ENCODE assay signal across 37 mouse cellular contexts in genomic region chr11:49080636-49081035, GRCm38 (mm10). TPM values are rescaled to one million over a fixed set of nuclear protein-coding genes. Genes with fewer than 3 reads are reported as not detected.
DNase-seq lines count a peak whose midpoint lies in the region; ATAC-seq and TF ChIP-seq lines count a peak whose summit lies in the region.
"Had no signal": no experiment of that assay in that cellular context is flagged by ENCODE, and none has a peak within 500 bp of the region (broad histone marks: within the 10 kb centered on the region; RNA-seq: fewer than 3 reads in every experiment).

No protein-coding gene starts in this region.

- H3K9ac ChIP-seq in liver, embryonic 15.5 days = no peak overlapping the region
- H3K9ac ChIP-seq: embryonic facial prominence, embryonic 15.5 days; forebrain, embryonic 15.5 days; hindbrain, embryonic 15.5 days; limb, embryonic 15.5 days; midbrain, embryonic 13.5 days; neural tube, embryonic 13.5 days had no signal

- DNase-seq in gastrocnemius, adult 2 months = no peak
- DNase-seq in gastrocnemius, postnatal 25 days = no peak
- DNase-seq in ovary, postnatal 10 days (ENCODE audit: low spot score) = no peak
- DNase-seq in layer of hippocampus, postnatal 36 days = no peak
- DNase-seq: adrenal gland, postnatal 25 days; cerebellum, adult 2 months; cerebellum, postnatal 14 days; heart, postnatal 14 days; kidney, adult 18-20 months; kidney, postnatal 4 days; left cerebral cortex, postnatal 4 days; lung, adult 2 months; lung, postnatal 14 days; thymus, postnatal 25 days had no signal

- H3K9me3 ChIP-seq in megakaryocyte, embryonic 14.5 days = no peaks in the 10 kb centered on the region
- no peaks in the 10 kb centered on the region for H3K9me3 ChIP-seq in liver, embryonic 15.5 days (replicated peaks)
- H3K9me3 ChIP-seq: embryonic facial prominence, embryonic 10.5 days; embryonic facial prominence, embryonic 15.5 days; forebrain, embryonic 15.5 days; hindbrain, embryonic 10.5 days; hindbrain, embryonic 15.5 days; limb, embryonic 15.5 days; midbrain, embryonic 13.5 days; neural tube, embryonic 13.5 days had no signal

- peaks cover 92% of the 10 kb centered on the region for H3K4me1 ChIP-seq in megakaryocyte, embryonic 14.5 days
- H3K4me1 ChIP-seq in liver, embryonic 15.5 days (replicated peaks) = peaks cover 47% of the 10 kb centered on the region
- H3K4me1 ChIP-seq: embryonic facial prominence, embryonic 10.5 days; embryonic facial prominence, embryonic 15.5 days; forebrain, embryonic 15.5 days; hindbrain, embryonic 10.5 days; hindbrain, embryonic 15.5 days; limb, embryonic 15.5 days; midbrain, embryonic 13.5 days; neural tube, embryonic 13.5 days had no signal

- intact Hi-C loops in gastrocnemius, adult 2 months (cut with DNase I) = loop anchor here (10.0 kb wide), 1 partner anchor 86 kb away; the partner anchor contains the start of genes Gm12185 and Tgtp1

- no peak overlapping the region for H3K4me2 ChIP-seq in liver, embryonic 15.5 days
- H3K4me2 ChIP-seq: embryonic facial prominence, embryonic 15.5 days; forebrain, embryonic 15.5 days; hindbrain, embryonic 15.5 days; limb, embryonic 15.5 days; midbrain, embryonic 13.5 days; neural tube, embryonic 13.5 days had no signal

- 0 out of 2 replicates have a peak overlapping the region, but pooled peaks have one; percentile 9 for H3K27ac ChIP-seq in gastrocnemius, adult 2 months
- H3K27ac ChIP-seq in liver, embryonic 15.5 days (replicated peaks) = peak overlapping the region; percentile 39; the same call in 1 of the 2 replicates
- H3K27ac ChIP-seq: embryonic facial prominence, embryonic 10.5 days; embryonic facial prominence, embryonic 15.5 days; forebrain, embryonic 15.5 days; hindbrain, embryonic 10.5 days; hindbrain, embryonic 15.5 days; limb, embryonic 15.5 days; midbrain, embryonic 13.5 days; neural tube, embryonic 13.5 days had no signal

- WGBS in liver, embryonic 15.5 days (ENCODE audit: insufficient replicate concordance) = 32% methylated on average over 1 of the region's 1 CpGs

- peaks cover 18% of the 10 kb centered on the region for H3K36me3 ChIP-seq in megakaryocyte, embryonic 14.5 days (replicated peaks; ENCODE audit: low read length)
- no peaks in the 10 kb centered on the region for H3K36me3 ChIP-seq in liver, embryonic 15.5 days (replicated peaks)
- H3K36me3 ChIP-seq: embryonic facial prominence, embryonic 10.5 days; embryonic facial prominence, embryonic 15.5 days; forebrain, embryonic 15.5 days; hindbrain, embryonic 10.5 days; hindbrain, embryonic 15.5 days; limb, embryonic 15.5 days; midbrain, embryonic 13.5 days; neural tube, embryonic 13.5 days had no signal

- no peaks in the 10 kb centered on the region for H3K27me3 ChIP-seq in megakaryocyte, embryonic 14.5 days (replicated peaks)
- H3K27me3 ChIP-seq in liver, embryonic 15.5 days = no peaks in the 10 kb centered on the region
- H3K27me3 ChIP-seq: embryonic facial prominence, embryonic 15.5 days; forebrain, embryonic 15.5 days; hindbrain, embryonic 15.5 days; limb, embryonic 15.5 days; midbrain, embryonic 13.5 days; neural tube, embryonic 13.5 days had no signal

- no peak for ATAC-seq in megakaryocyte, adult 5-6 weeks (ENCODE audit: poor library complexity, severe bottlenecking)
- ATAC-seq in liver, embryonic 15.5 days (ENCODE audit: insufficient read depth) = no peak
- ATAC-seq: forebrain, embryonic 15.5 days; midbrain, embryonic 13.5 days had no signal

- no peak for TF ChIP-seq CTCF in gastrocnemius, adult 2 months (IDR thresholded peaks at IDR 0.05)

- no peak overlapping the region for H3K4me3 ChIP-seq in gastrocnemius, adult 2 months
- peak overlapping the region; percentile 83 for H3K4me3 ChIP-seq in megakaryocyte, embryonic 14.5 days (replicated peaks)
- H3K4me3 ChIP-seq in liver, embryonic 15.5 days (replicated peaks) = no peak overlapping the region
- H3K4me3 ChIP-seq: embryonic facial prominence, embryonic 10.5 days; embryonic facial prominence, embryonic 15.5 days; forebrain, embryonic 15.5 days; hindbrain, embryonic 10.5 days; hindbrain, embryonic 15.5 days; limb, embryonic 15.5 days; midbrain, embryonic 13.5 days; neural tube, embryonic 13.5 days had no signal

RNA-seq across cellular contexts. Expression of gene Ifi47, which starts 4.2 kb away (rescaled TPM):
- under 1 TPM; 0.84 TPM for total RNA-seq in gastrocnemius, adult 2 months (2021)
- 1 to 10 TPM in 1 of 2 experiments, under 1 TPM in 1; 0.56 to 1.1 TPM for total RNA-seq in gastrocnemius, postnatal 25 days (2021)
- 6.0 and 6.4 TPM in 2 replicates for polyA plus RNA-seq in megakaryocyte, embryonic 14.5 days (2012; ENCODE audit: insufficient read depth, low replicate concordance)
- total RNA-seq in megakaryocyte, adult 5-6 weeks (2015) = 92.4 and 108 TPM in 2 replicates
- total RNA-seq in megakaryocyte, adult 5-6 weeks (2017) = 39.4 and 46.3 TPM in 2 replicates
- 7.0 and 7.1 TPM in 2 replicates for polyA plus RNA-seq in liver, embryonic 15.5 days (2015; fragmentation: Nextera tagmentation; extraction: Ambion mirVana)
- 1 to 10 TPM in 1 of 2 experiments, under 1 TPM in 1; 0.97 to 1.4 TPM for total RNA-seq in layer of hippocampus, postnatal 36 days (2021)

RNA-seq across cellular contexts. Expression of gene Tgtp2, which starts 16.6 kb away (rescaled TPM):
- total RNA-seq in gastrocnemius, adult 2 months (2021) = 1 to 10 TPM in 1 of 2 experiments, under 1 TPM in 1; 0.66 to 1.3 TPM
- total RNA-seq in gastrocnemius, postnatal 25 days (2021) = under 1 TPM; 0.28 to 0.38 TPM
- 0.45 TPM in 1 of 2 replicates, not detected in the other for polyA plus RNA-seq in megakaryocyte, embryonic 14.5 days (2012; ENCODE audit: insufficient read depth, low replicate concordance)
- total RNA-seq in megakaryocyte, adult 5-6 weeks (2015) = 12.4 and 17.6 TPM in 2 replicates
- 30.2 and 39.3 TPM in 2 replicates for total RNA-seq in megakaryocyte, adult 5-6 weeks (2017)
- 0.86 and 1.1 TPM in 2 replicates for polyA plus RNA-seq in liver, embryonic 15.5 days (2015; fragmentation: Nextera tagmentation; extraction: Ambion mirVana)
- total RNA-seq in layer of hippocampus, postnatal 36 days (2021) = under 1 TPM in 1 of 2 experiments, not detected in 1; 0.87 TPM
- total RNA-seq: gastrocnemius, postnatal 4 days; left cerebral cortex, postnatal 4 days had no signal
- polyA plus RNA-seq: embryonic facial prominence, embryonic 10.5 days; forebrain, embryonic 15.5 days; heart, embryonic 14.5 days; hindbrain, embryonic 10.5 days; hindbrain, embryonic 15.5 days; midbrain, embryonic 13.5 days had no signal

RNA-seq across cellular contexts. Expression of gene 9930111J21Rik2, which starts 29.6 kb away (rescaled TPM):
- 1 to 10 TPM; 1.0 to 2.5 TPM for total RNA-seq in gastrocnemius, adult 2 months (2021)
- total RNA-seq in gastrocnemius, postnatal 25 days (2021) = 1 to 10 TPM; 1.2 to 1.5 TPM
- polyA plus RNA-seq in megakaryocyte, embryonic 14.5 days (2012; ENCODE audit: insufficient read depth, low replicate concordance) = 0.57 TPM in 1 of 2 replicates, not detected in the other
- total RNA-seq in megakaryocyte, adult 5-6 weeks (2015) = 180 and 184 TPM in 2 replicates
- 161 and 172 TPM in 2 replicates for total RNA-seq in megakaryocyte, adult 5-6 weeks (2017)
- polyA plus RNA-seq in liver, embryonic 15.5 days (2015; fragmentation: Nextera tagmentation; extraction: Ambion mirVana) = 1.2 and 1.6 TPM in 2 replicates
- total RNA-seq in layer of hippocampus, postnatal 36 days (2021) = 1 to 10 TPM; 1.2 to 1.7 TPM

RNA-seq across cellular contexts. Expression of gene Olfr1396, which starts 34.0 kb away (rescaled TPM):
- not detected for total RNA-seq in gastrocnemius, adult 2 months (2021)
- total RNA-seq in gastrocnemius, postnatal 25 days (2021) = not detected
- polyA plus RNA-seq in megakaryocyte, embryonic 14.5 days (2012; ENCODE audit: insufficient read depth, low replicate concordance) = not detected in 2 replicates
- not detected in 2 replicates for total RNA-seq in megakaryocyte, adult 5-6 weeks (2015)
- not detected in 2 replicates for total RNA-seq in megakaryocyte, adult 5-6 weeks (2017)
- not detected in 2 replicates for polyA plus RNA-seq in liver, embryonic 15.5 days (2015; fragmentation: Nextera tagmentation; extraction: Ambion mirVana)
- not detected for total RNA-seq in layer of hippocampus, postnatal 36 days (2021)
- total RNA-seq: gastrocnemius, adult 18-20 months; layer of hippocampus, adult 8-10 months; layer of hippocampus, postnatal 25 days; left cerebral cortex, postnatal 4 days; megakaryocyte-erythroid progenitor cell, adult 5-6 weeks had no signal
- polyA plus RNA-seq: brain, embryonic 14.5 days; cerebellum, adult 2 months; cortical plate, adult 2 months; embryonic facial prominence, embryonic 10.5 days; forebrain, embryonic 15.5 days; frontal cortex, adult 2 months; heart, embryonic 14.5 days; hindbrain, embryonic 10.5 days; hindbrain, embryonic 15.5 days; intestine, embryonic 14.5 days; kidney, embryonic 16.5 days; limb, embryonic 15.5 days; midbrain, embryonic 13.5 days; neural tube, embryonic 13.5 days; stomach, embryonic 16.5 days had no signal

Comparison
In these comparisons a context has a peak if more than half of its experiments do, and no peak if none do; other contexts are left out.
1. RNA of gene Ifi47, which starts 4.2 kb away (total RNA-seq): 39.4 to 108 TPM in megakaryocyte, adult 5-6 weeks; 0.97 to 1.4 TPM in layer of hippocampus, postnatal 36 days, 0.56 to 1.1 TPM in gastrocnemius, postnatal 25 days and 0.84 TPM in gastrocnemius, adult 2 months; every median in the first group is over 10 times any median in the second.
2. RNA of gene Tgtp2, which starts 16.6 kb away (total RNA-seq): 12.4 to 39.3 TPM in megakaryocyte, adult 5-6 weeks; 0.66 to 1.3 TPM in gastrocnemius, adult 2 months, 0.87 TPM in layer of hippocampus, postnatal 36 days and 0.28 to 0.38 TPM in gastrocnemius, postnatal 25 days; every median in the first group is over 4 times any median in the second.
3. RNA of gene 9930111J21Rik2, which starts 29.6 kb away (total RNA-seq): 161 to 184 TPM in megakaryocyte, adult 5-6 weeks; 1.0 to 2.5 TPM in gastrocnemius, adult 2 months, 1.2 to 1.7 TPM in layer of hippocampus, postnatal 36 days and 1.2 to 1.5 TPM in gastrocnemius, postnatal 25 days; every median in the first group is over 10 times any median in the second.